Mouse (Mus musculus) kidney, adult 2 months (tissue): ENCODE measurements around the gene Rer1. TPM values are rescaled to one million over a fixed set of nuclear protein-coding genes. Genes with fewer than 3 reads are reported as not detected.
A peak's percentile ranks its signal among the peaks of the same experiment; 100 is the strongest.
"Not testable (repeated sequence)": the region's sequence is repeated elsewhere in the genome, so short reads cannot be mapped to it uniquely, and the experiment has no call there.

Source experiments
- DNase-seq: peaks from one replicate; pipeline ENCODE4 v3.0.0; 2021
- H3K27ac ChIP-seq: fragments of 200-500 bp; 2 replicates; pipeline ENCODE4 v1.5.1; 2012; ENCODE audit warnings: low read depth, low read length, control low read depth, inconsistent platforms; ENCODE audit not compliant: insufficient read depth
- H3K27me3 ChIP-seq: fragments of 200-500 bp; replicated peaks from 2 replicates; pipeline ENCODE4 v1.6.1; 2012; ENCODE audit warnings: mild to moderate bottlenecking, moderate library complexity, low read length, inconsistent platforms; ENCODE audit not compliant: control insufficient read depth, insufficient read depth
- H3K36me3 ChIP-seq: fragments of 200-500 bp; 2 replicates; pipeline ENCODE4 v1.6.1; 2012; ENCODE audit warnings: mild to moderate bottlenecking, moderate library complexity, low read length, inconsistent platforms; ENCODE audit not compliant: control insufficient read depth, insufficient read depth
- H3K4me1 ChIP-seq: fragments of 200-500 bp; 2 replicates; pipeline ENCODE4 v1.6.1; 2011; ENCODE audit warnings: low read length; ENCODE audit not compliant: control insufficient read depth, insufficient read depth
- H3K4me3 ChIP-seq: fragments of 200-500 bp; 2 replicates; pipeline ENCODE4 v1.5.1; 2011; ENCODE audit warnings: mild to moderate bottlenecking, low read depth, low read length, control low read depth; ENCODE audit not compliant: insufficient read depth
- CTCF ChIP-seq: fragments of 200-500 bp; conservative IDR thresholded peaks from 2 replicates; pipeline ENCODE4 v1.5.1; 2011; ENCODE audit warnings: low read depth, mild to moderate bottlenecking, control low read depth, low read length, moderate library complexity, mixed read lengths; ENCODE audit not compliant: insufficient read depth, insufficient read length
- POLR2A ChIP-seq: fragments of 200-500 bp; IDR thresholded peaks from one replicate; pipeline ENCODE4 v1.6.1; 2011; ENCODE audit warnings: low read depth, low read length, control low read depth
- WGBS: fragments of 180-500 bp; shearing (Covaris S2); methylation state at CpG from one replicate; pipeline ENCODE4 v1.1.7; 2018; 5-methylcytosine and 5-hydroxymethylcytosine counted together
- polyA plus RNA-seq: library from polyadenylated mRNA; depleted of rRNA; stranded (reverse); fragments of >200 nt; gene quantifications from 2 replicates; pipeline ENCODE4 v1.2.3, GENCODE M21; 2012

Gene Rer1
- polyA plus RNA-seq, 1 experiment = 133 TPM

- TF ChIP-seq CTCF (no peak), POLR2A (no peak)
- no peak for DNase-seq
Measured at GRCm38 (mm10) chr4:155085206-155086107, 725 bp downstream of the Rer1 start.

DNA sequence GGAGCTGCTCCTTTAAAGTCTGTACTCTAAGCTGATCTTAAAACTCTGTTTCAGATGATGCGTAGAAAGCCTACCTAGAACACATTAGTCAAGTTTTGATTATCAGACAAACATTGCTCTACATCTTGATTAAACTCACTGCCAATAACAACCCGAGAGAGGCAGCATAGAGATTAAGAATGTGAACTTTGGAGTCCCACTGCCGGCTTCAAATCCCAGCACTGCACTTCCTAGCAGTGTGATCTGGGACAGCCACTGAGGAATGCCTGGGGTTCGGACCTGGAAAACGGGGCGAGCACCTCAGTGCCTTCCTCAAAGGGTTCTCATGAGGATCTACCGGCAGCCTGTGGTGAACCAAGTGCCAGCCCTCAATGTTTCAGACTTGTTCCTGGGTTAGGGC is 1.8 kb downstream of the Rer1 start:
- Histone ChIP-seq H3K27me3 (no peaks in the 10 kb centered on the region), H3K4me1 (peaks cover 26% of the 10 kb centered on the region; the same call in 1 of the 2 replicates), H3K36me3 (peaks cover 4% of the 10 kb centered on the region), H3K27ac (peak overlapping the region; percentile 4; the same call in 1 of the 2 replicates), H3K4me3 (peak overlapping the region; percentile 23; the same call in 1 of the 2 replicates)
- peak; percentile 61 for DNase-seq
- 51% methylated on average over 7 of the region's 7 CpGs for WGBS
- TF ChIP-seq CTCF = no peak
- no peak for TF ChIP-seq POLR2A

More at GRCm38 (mm10) chr4:155085206-155086107, 725 bp downstream of the Rer1 start:
- Histone ChIP-seq H3K27me3 (no peaks in the 10 kb centered on the region), H3K4me3 (peak overlapping the region; percentile 76), H3K4me1 (peaks cover 23% of the 10 kb centered on the region; the same call in 1 of the 2 replicates), H3K27ac (peak overlapping the region; percentile 26; the same call in 1 of the 2 replicates), H3K36me3 (peaks cover 3% of the 10 kb centered on the region)
- 4% methylated on average over 35 of the region's 35 CpGs for WGBS

- TF ChIP-seq CTCF (no peak), POLR2A (no peak)
- peaks cover 26% of the 10 kb centered on the region; the same call in 1 of the 2 replicates for H3K4me1 ChIP-seq
- DNase-seq = peak; percentile 70
- no peaks in the 10 kb centered on the region for H3K27me3 ChIP-seq
- H3K4me3 ChIP-seq = no peak overlapping the region
- H3K36me3 ChIP-seq = peaks cover 4% of the 10 kb centered on the region
- H3K27ac ChIP-seq = no peak overlapping the region
- WGBS = 62% methylated on average over 4 of the region's 4 CpGs
Measured at GRCm38 (mm10) chr4:155083553-155083952, 2.6 kb downstream of the Rer1 start.

DNA sequence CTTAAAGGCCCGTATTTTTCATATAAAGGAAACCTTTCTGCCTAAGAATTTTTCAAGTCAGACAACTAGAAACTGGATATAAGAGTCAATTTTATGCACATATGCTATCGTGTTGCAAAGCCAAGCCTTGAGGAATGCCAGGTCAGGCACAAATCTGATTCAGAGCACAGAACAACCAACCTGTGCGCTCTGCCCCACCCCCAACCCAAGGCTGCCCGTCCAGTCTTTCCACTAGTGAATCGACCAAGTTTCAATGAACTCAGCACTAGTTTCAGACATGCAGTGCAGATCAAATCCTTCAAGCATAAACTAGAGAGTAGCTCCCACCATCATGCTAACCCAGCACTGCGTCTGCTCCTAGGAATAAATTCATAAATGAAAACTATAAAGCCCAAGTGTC is 6.5 kb downstream of the Rer1 start:
- Histone ChIP-seq H3K27me3 (no peaks in the 10 kb centered on the region), H3K27ac (no peak overlapping the region), H3K4me1 (peaks cover 16% of the 10 kb centered on the region; the same call in 1 of the 2 replicates), H3K36me3 (peaks cover 4% of the 10 kb centered on the region), H3K4me3 (no peak overlapping the region)
- DNase-seq = peak; percentile 45
- no peak for TF ChIP-seq CTCF
- TF ChIP-seq POLR2A = no peak
- WGBS = 62% methylated on average over 6 of the region's 6 CpGs

DNA sequence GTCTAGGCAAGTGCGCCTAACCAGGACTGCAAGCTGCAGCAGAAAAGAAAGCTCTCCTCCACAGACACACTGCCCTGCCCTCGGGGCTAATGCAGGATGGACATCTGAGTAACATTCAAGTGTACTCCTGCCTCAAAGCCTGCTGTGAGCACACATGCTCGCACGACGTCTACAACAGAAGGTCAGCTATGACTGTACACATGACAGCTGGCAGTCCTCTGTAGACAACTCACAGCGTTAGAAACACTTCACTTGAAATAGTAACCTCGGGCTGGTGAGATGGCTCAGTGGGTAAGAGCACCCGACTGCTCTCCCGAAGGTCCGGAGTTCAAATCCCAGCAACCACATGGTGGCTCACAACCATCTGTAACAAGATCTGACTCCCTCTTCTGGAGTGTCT is 7.4 kb downstream of the Rer1 start:
- not testable (repeated sequence) for H3K4me3 ChIP-seq

DNA sequence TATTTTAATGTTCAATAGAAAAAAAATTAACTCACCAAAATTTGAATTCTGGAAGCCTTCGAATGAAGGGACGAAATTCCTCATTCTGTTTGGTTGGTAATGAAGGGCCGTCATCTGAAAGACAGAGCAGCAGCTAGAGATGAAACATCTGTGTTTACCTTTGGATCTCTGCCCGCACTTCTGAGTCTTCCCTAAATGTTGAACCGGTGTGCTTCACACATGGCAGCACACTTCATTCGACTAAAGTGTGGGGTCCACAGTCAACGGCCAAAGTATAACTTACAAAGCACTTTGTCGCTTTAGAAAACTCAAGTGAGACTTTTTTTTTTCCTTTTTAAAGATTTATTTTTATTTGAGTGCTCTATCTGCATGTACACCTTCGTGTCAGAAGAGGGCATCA is 9.5 kb downstream of the Rer1 start:
- H3K36me3 ChIP-seq = peaks cover 7% of the 10 kb centered on the region
- TF ChIP-seq CTCF (no peak), POLR2A (no peak)

More for the DNA sequence above, 7.4 kb downstream of the Rer1 start:
- H3K36me3 ChIP-seq, H3K27ac ChIP-seq, DNase-seq, H3K27me3 ChIP-seq: not testable (repeated sequence)
- WGBS = 69% methylated on average over 10 of the region's 10 CpGs
- H3K4me1 ChIP-seq = peaks cover 12% of the 10 kb centered on the region; the same call in 1 of the 2 replicates

GRCm38 (mm10) chr4:155075813-155076212 is 10.4 kb downstream of the Rer1 start:
- TF ChIP-seq CTCF (no peak), POLR2A (no peak)
- H3K4me1 ChIP-seq = peaks cover 11% of the 10 kb centered on the region
- H3K27me3 ChIP-seq = no peaks in the 10 kb centered on the region
- no peak overlapping the region for H3K4me3 ChIP-seq
- H3K27ac ChIP-seq = no peak overlapping the region
- H3K36me3 ChIP-seq = peaks cover 7% of the 10 kb centered on the region
- peak; percentile 65 for DNase-seq
- 69% methylated on average over 2 of the region's 2 CpGs for WGBS

More for the DNA sequence above, 9.5 kb downstream of the Rer1 start:
- Histone ChIP-seq H3K4me3 (no peak overlapping the region), H3K27me3 (no peaks in the 10 kb centered on the region), H3K4me1 (peaks cover 4% of the 10 kb centered on the region; the same call in 1 of the 2 replicates), H3K27ac (no peak overlapping the region)
- WGBS = 47% methylated on average over 9 of the region's 9 CpGs
- DNase-seq = peak; percentile 53
